Mouse (Mus musculus) NIH3T3 (cell line): Measurements from ENCODE around the gene Gcc2.
"Not testable (repeated sequence)": the region's sequence is repeated elsewhere in the genome, so short reads cannot be mapped to it uniquely, and the experiment has no call there.

Experiments
- DNase-seq: peaks from one replicate; pipeline ENCODE4 v3.0.0-alpha.2; 2012; ENCODE audit warnings: low read depth

The Gcc2 gene

GRCm38 (mm10) chr10:58231779-58232640, 23.3 kb upstream of the Gcc2 start:
- peak; percentile 35 for DNase-seq

GRCm38 (mm10) chr10:58232641-58232969, 22.7 kb upstream of the Gcc2 start, which contains the start of gene Duxf3:
Gene Duxf3, minus strand, starts transcription at chr10:58232675.
- not testable (repeated sequence) for DNase-seq

- DNase-seq = not testable (repeated sequence)
Observed at GRCm38 (mm10) chr10:58233054-58233739, 22.1 kb upstream of the Gcc2 start.

- not testable (repeated sequence) for DNase-seq
Observed at GRCm38 (mm10) chr10:58233740-58234121, 21.6 kb upstream of the Gcc2 start.

- not testable (repeated sequence) for DNase-seq
Observed at GRCm38 (mm10) chr10:58234985-58235384, 20.3 kb upstream of the Gcc2 start.

GRCm38 (mm10) chr10:58236613-58237012, 18.7 kb upstream of the Gcc2 start, which contains the start of gene Gm4981:
Gene Gm4981, minus strand, starts transcription at chr10:58236701.
- DNase-seq = no peak

GRCm38 (mm10) chr10:58238984-58239740, 16.1 kb upstream of the Gcc2 start:
- DNase-seq = peak; percentile 31

GRCm38 (mm10) chr10:58249535-58249934, 5.8 kb upstream of the Gcc2 start:
- DNase-seq = peak; percentile 52

- DNase-seq = peak; percentile 13
Observed at GRCm38 (mm10) chr10:58254635-58255175, 592 bp upstream of the Gcc2 start.

GRCm38 (mm10) chr10:58255954-58256353, 657 bp downstream of the Gcc2 start:
- DNase-seq = peak; percentile 21

GRCm38 (mm10) chr10:58258466-58258865, 3.2 kb downstream of the Gcc2 start:
- DNase-seq = peak; percentile 55

- DNase-seq = no peak
Observed at GRCm38 (mm10) chr10:58282238-58282637, 26.9 kb downstream of the Gcc2 start.

- no peak for DNase-seq
Observed at GRCm38 (mm10) chr10:58290742-58291141, 35.4 kb downstream of the Gcc2 start.

- no peak for DNase-seq
Observed at GRCm38 (mm10) chr10:58294246-58294645, 38.9 kb downstream of the Gcc2 start.

- DNase-seq = no peak
Observed at GRCm38 (mm10) chr10:58295605-58296004, 40.3 kb downstream of the Gcc2 start.

- DNase-seq = no peak
Observed at GRCm38 (mm10) chr10:58304996-58305395, 49.7 kb downstream of the Gcc2 start.

- DNase-seq = no peak
Observed at GRCm38 (mm10) chr10:58306897-58307296, 51.6 kb downstream of the Gcc2 start.

- DNase-seq = peak; percentile 66
Observed at GRCm38 (mm10) chr10:58310791-58311190, 55.5 kb downstream of the Gcc2 start.

GRCm38 (mm10) chr10:58312887-58313286, 57.6 kb downstream of the Gcc2 start:
- DNase-seq = peak; percentile 14

- peak; percentile 85 for DNase-seq
Observed at GRCm38 (mm10) chr10:58320881-58321280, 65.6 kb downstream of the Gcc2 start.

- peak; percentile 65 for DNase-seq
Observed at GRCm38 (mm10) chr10:58322361-58323027, 67.2 kb downstream of the Gcc2 start.
